Mouse (Mus musculus) neural tube, embryonic 14.5 days (tissue): ENCODE measurements at regions not wholly inside any gene's neighbourhood (a gene's known extent, or its start where the extent isn't known, plus 50 kb on each side); places are given as distances from the start of the nearest gene placed in this dataset.

ENCODE experiments used
- ATAC-seq: fragments of 200-750 bp; cut with Nextera tagmentation; 2 replicates; pipeline ENCODE4 v1.8.0; 2017; ENCODE audit warnings: low read depth, mild to moderate bottlenecking, moderate TSS enrichment, moderate library complexity
- H3K27ac ChIP-seq: fragments of 300-500 bp; sonication (generic); 2 replicates; pipeline ENCODE4 v1.5.1; 2014; ENCODE audit warnings: low read depth, mild to moderate bottlenecking, control low read depth, low read length, moderate library complexity, mixed read lengths
- H3K27me3 ChIP-seq: fragments of 300-500 bp; sonication (generic); 2 replicates; pipeline ENCODE4 v1.6.1; 2014; ENCODE audit warnings: low read length; ENCODE audit not compliant: control insufficient read depth, insufficient read depth
- H3K36me3 ChIP-seq: fragments of 300-500 bp; sonication (generic); 2 replicates; pipeline ENCODE4 v1.6.1; 2014; ENCODE audit warnings: low read length, mixed read lengths; ENCODE audit not compliant: control insufficient read depth, insufficient read depth
- H3K4me1 ChIP-seq: fragments of 300-500 bp; sonication (generic); 2 replicates; pipeline ENCODE4 v1.6.1; 2014; ENCODE audit warnings: low read length; ENCODE audit not compliant: control insufficient read depth, insufficient read depth
- H3K4me2 ChIP-seq: fragments of 300-500 bp; sonication (generic); 2 replicates; pipeline ENCODE4 v1.6.1; 2014; ENCODE audit warnings: mild to moderate bottlenecking, low read depth, low read length, control low read depth
- H3K4me3 ChIP-seq: fragments of 300-500 bp; sonication (generic); 2 replicates; pipeline ENCODE4 v1.5.1; 2014; ENCODE audit warnings: low read depth, low read length, control low read depth, mixed read lengths
- H3K9ac ChIP-seq: fragments of 300-500 bp; sonication (generic); replicated peaks from 2 replicates; pipeline ENCODE4 v1.6.1; 2014; ENCODE audit warnings: low read depth, mild to moderate bottlenecking, control low read depth, low read length, mixed read lengths
- H3K9me3 ChIP-seq: fragments of 300-500 bp; sonication (generic); 2 replicates; pipeline ENCODE4 v1.6.1; 2016; ENCODE audit warnings: low read length; ENCODE audit not compliant: control insufficient read depth
- WGBS: fragments of 180-500 bp; shearing (Covaris S2); extraction: QIAGEN DNeasy Blood & Tissue Kit; methylation state at CpG from one replicate; pipeline ENCODE4 v1.1.7; 2014; 5-methylcytosine and 5-hydroxymethylcytosine counted together

- no peak for ATAC-seq
- H3K27ac ChIP-seq: no peak overlapping the region
These were observed 156.2 kb downstream of the Dmrta2 start for GRCm38 (mm10) chr4:110134036-110134435.

GRCm38 (mm10) chr4:110145229-110145628, 167.4 kb downstream of the Dmrta2 start:
- H3K4me2 ChIP-seq: no peak overlapping the region
- H3K4me1 ChIP-seq: no peaks in the 10 kb centered on the region
- no peak overlapping the region for H3K4me3 ChIP-seq
- H3K27ac ChIP-seq: no peak overlapping the region
- WGBS: 89% methylated on average over 1 of the region's 1 CpGs
- no peak for ATAC-seq
- H3K9me3 ChIP-seq: no peaks in the 10 kb centered on the region
- H3K27me3 ChIP-seq: no peaks in the 10 kb centered on the region
- no peak overlapping the region for H3K9ac ChIP-seq
- no peaks in the 10 kb centered on the region for H3K36me3 ChIP-seq

More at GRCm38 (mm10) chr4:110134036-110134435, 156.2 kb downstream of the Dmrta2 start:
- no peak overlapping the region for H3K4me2 ChIP-seq
- no peak overlapping the region for H3K9ac ChIP-seq
- WGBS: 50% methylated on average over 7 of the region's 7 CpGs
- H3K4me3 ChIP-seq: no peak overlapping the region
- no peaks in the 10 kb centered on the region for H3K36me3 ChIP-seq
- no peaks in the 10 kb centered on the region for H3K27me3 ChIP-seq
- peaks cover 7% of the 10 kb centered on the region; the same call in 1 of the 2 replicates for H3K4me1 ChIP-seq
- no peaks in the 10 kb centered on the region for H3K9me3 ChIP-seq

GRCm38 (mm10) chr4:110152103-110152946, 174.5 kb downstream of the Dmrta2 start:
- H3K9me3 ChIP-seq: no peaks in the 10 kb centered on the region
- 3% methylated on average over 15 of the region's 15 CpGs for WGBS
- peaks cover 12% of the 10 kb centered on the region; the same call in 1 of the 2 replicates for H3K4me1 ChIP-seq
- H3K9ac ChIP-seq: no peak overlapping the region
- ATAC-seq: peak; percentile 91
- H3K36me3 ChIP-seq: no peaks in the 10 kb centered on the region
- H3K4me2 ChIP-seq: peak overlapping the region; percentile 32; the same call in 1 of the 2 replicates
- peak overlapping the region; percentile 81 for H3K27ac ChIP-seq
- H3K27me3 ChIP-seq: no peaks in the 10 kb centered on the region
- H3K4me3 ChIP-seq: no peak overlapping the region
